Mouse (Mus musculus) urinary bladder, postnatal 10 days (tissue): ENCODE measurements around the gene Slc16a2.

Experiments used
- DNase-seq: peaks from one replicate; pipeline ENCODE4 v3.0.0; 2022; ENCODE audit warnings: low spot score

Gene Slc16a2

GRCm38 (mm10) chrX:103652048-103652447 is 169.7 kb downstream of the Slc16a2 start:
- no peak for DNase-seq
